Mouse (Mus musculus) lung, adult 2 months (tissue): Measurements from ENCODE around the gene Rnf169.

Experiments
- CTCF ChIP-seq: fragments of 200-500 bp; IDR thresholded peaks from 2 replicates; pipeline ENCODE4 v1.5.1; 2011; ENCODE audit warnings: mild to moderate bottlenecking, low read length, control low read depth; ENCODE audit not compliant: insufficient read depth
- POLR2A ChIP-seq: fragments of 200-500 bp; IDR thresholded peaks from 2 replicates; pipeline ENCODE4 v1.6.1; 2011; ENCODE audit warnings: low read depth, mild to moderate bottlenecking, control low read depth, low read length, borderline replicate concordance; ENCODE audit errors: extremely low read depth

DNA sequence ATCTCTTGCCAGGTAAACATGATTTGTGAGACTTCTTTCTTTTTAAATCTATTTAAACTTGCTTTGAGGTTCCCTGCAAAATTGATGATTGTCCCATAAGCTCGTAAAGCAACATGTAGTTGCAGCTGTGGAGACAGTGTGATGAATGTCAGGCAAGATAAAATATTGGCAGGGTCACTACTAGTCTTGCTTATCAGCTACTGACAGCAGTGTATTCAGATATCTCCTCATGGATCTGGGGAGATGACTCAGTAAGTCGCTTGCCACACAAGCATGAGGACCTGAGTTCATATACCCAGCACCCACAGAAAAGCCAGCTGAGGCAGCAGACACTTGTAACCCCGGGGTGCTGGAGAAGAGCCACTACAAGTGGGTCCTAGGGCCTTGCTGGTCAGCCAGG, 72.8 kb downstream of the Rnf169 start:
- TF ChIP-seq CTCF, result no peak
- TF ChIP-seq POLR2A, result no peak
